Mouse (Mus musculus) spleen, embryonic (tissue): ENCODE measurements around the gene Osbpl3.

ENCODE experiments used
- CTCF ChIA-PET: fragments of 350-600 bp; sonication (Branson Sonifier 250); formaldehyde crosslinking; loops from one replicate; lab custom pipeline; 2022; lab: Charles Lee

The Osbpl3 gene

GRCm38 (mm10) chr6:50295136-50295535 is 160.9 kb downstream of the Osbpl3 start:
- CTCF ChIA-PET, result interaction anchor here (0.7 kb wide), 2 partner anchors 9 to 776 kb away, joined by 3 read pairs; no protein-coding TSS in a partner anchor

GRCm38 (mm10) chr6:50294128-50294527 is 161.9 kb downstream of the Osbpl3 start:
- CTCF ChIA-PET, result interaction anchor here (0.6 kb wide), 1 partner anchor 1766 kb away, joined by 3 read pairs; no protein-coding TSS in a partner anchor

GRCm38 (mm10) chr6:50291650-50292049 is 164.4 kb downstream of the Osbpl3 start:
- CTCF ChIA-PET, result no interaction called here

- CTCF ChIA-PET, result no interaction called here
These were observed 169.1 kb downstream of the Osbpl3 start for GRCm38 (mm10) chr6:50286881-50287280.

GRCm38 (mm10) chr6:50279642-50280041 is 176.4 kb downstream of the Osbpl3 start:
- CTCF ChIA-PET, result no interaction called here

- CTCF ChIA-PET, result no interaction called here
These were observed 182.1 kb downstream of the Osbpl3 start for GRCm38 (mm10) chr6:50273947-50274346.

- CTCF ChIA-PET, result no interaction called here
These were observed 182.6 kb downstream of the Osbpl3 start for GRCm38 (mm10) chr6:50273416-50273815.

GRCm38 (mm10) chr6:50263670-50264069 is 192.3 kb downstream of the Osbpl3 start, which contains the start of gene Gsdme:
Gsdme (minus strand) TSS chr6:50263862.
- CTCF ChIA-PET, result no interaction called here

- CTCF ChIA-PET, result no interaction called here
These were observed 193.7 kb downstream of the Osbpl3 start for GRCm38 (mm10) chr6:50262310-50262709.

- CTCF ChIA-PET, result no interaction called here
These were observed 194.1 kb downstream of the Osbpl3 start for GRCm38 (mm10) chr6:50261922-50262261.

- CTCF ChIA-PET, result no interaction called here
These were observed 194.6 kb downstream of the Osbpl3 start for GRCm38 (mm10) chr6:50261201-50261921.

- CTCF ChIA-PET, result interaction anchor here (0.7 kb wide), 1 partner anchor 35 kb away, joined by 3 read pairs; no protein-coding TSS in a partner anchor
These were observed 200.6 kb downstream of the Osbpl3 start for GRCm38 (mm10) chr6:50255356-50255755.

- CTCF ChIA-PET, result no interaction called here
These were observed 201.2 kb downstream of the Osbpl3 start for GRCm38 (mm10) chr6:50254723-50255184.

GRCm38 (mm10) chr6:50252690-50253089 is 203.3 kb downstream of the Osbpl3 start:
- CTCF ChIA-PET, result no interaction called here

GRCm38 (mm10) chr6:50247791-50248190 is 208.2 kb downstream of the Osbpl3 start:
- CTCF ChIA-PET, result no interaction called here

- CTCF ChIA-PET, result no interaction called here
These were observed 208.6 kb downstream of the Osbpl3 start for GRCm38 (mm10) chr6:50247356-50247755.

- CTCF ChIA-PET, result interaction anchor here (0.6 kb wide), 1 partner anchor 1237 kb away, joined by 10 read pairs; no protein-coding TSS in a partner anchor
These were observed 211.0 kb downstream of the Osbpl3 start for GRCm38 (mm10) chr6:50244967-50245366.

- CTCF ChIA-PET, result interaction anchor here (0.6 kb wide), 1 partner anchor 1236 kb away, joined by 10 read pairs; no protein-coding TSS in a partner anchor
These were observed 211.9 kb downstream of the Osbpl3 start for GRCm38 (mm10) chr6:50244126-50244525.
